Mouse (Mus musculus): ENCODE results near the gene Aplp2.

DNA sequence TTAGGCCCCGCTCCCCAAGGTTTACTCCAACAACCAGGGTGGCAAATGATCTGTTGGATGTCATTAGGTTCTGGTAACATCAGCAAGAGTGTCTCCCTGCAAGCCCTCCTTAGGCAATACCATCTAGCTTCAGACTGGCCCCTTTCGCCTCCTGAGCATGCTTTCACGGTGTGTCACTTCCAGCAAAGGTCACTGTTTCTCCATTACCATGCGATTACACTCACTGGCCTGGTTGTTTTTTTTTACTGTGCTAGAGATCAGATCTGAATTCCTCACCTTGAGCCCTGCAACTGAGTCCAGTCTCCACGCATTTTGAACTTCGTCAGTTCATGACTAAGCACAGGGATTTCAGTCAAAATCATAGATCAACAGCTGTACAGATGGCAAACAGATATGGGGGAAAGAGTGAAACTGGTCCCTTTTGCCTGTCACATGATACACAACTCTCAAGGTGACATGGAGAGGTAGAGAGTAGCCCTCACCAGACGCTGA lies 29.6 kb upstream of the Aplp2 start:
- TF ChIP-seq CTCF (IDR thresholded peaks at IDR 0.05; ENCODE audit: insufficient read depth, low read length) (no peak), POLR2A (IDR thresholded peaks at IDR 0.05; ENCODE audit: borderline replicate concordance, extremely low read depth, low read depth, low read length) (no peak)
